Mouse (Mus musculus) kidney, adult 9 months (tissue): Measurements from ENCODE around the gene Hyal3.

Experiments used
- DNase-seq: peaks from one replicate; pipeline ENCODE4 v3.0.0; 2022

Gene Hyal3

DNA sequence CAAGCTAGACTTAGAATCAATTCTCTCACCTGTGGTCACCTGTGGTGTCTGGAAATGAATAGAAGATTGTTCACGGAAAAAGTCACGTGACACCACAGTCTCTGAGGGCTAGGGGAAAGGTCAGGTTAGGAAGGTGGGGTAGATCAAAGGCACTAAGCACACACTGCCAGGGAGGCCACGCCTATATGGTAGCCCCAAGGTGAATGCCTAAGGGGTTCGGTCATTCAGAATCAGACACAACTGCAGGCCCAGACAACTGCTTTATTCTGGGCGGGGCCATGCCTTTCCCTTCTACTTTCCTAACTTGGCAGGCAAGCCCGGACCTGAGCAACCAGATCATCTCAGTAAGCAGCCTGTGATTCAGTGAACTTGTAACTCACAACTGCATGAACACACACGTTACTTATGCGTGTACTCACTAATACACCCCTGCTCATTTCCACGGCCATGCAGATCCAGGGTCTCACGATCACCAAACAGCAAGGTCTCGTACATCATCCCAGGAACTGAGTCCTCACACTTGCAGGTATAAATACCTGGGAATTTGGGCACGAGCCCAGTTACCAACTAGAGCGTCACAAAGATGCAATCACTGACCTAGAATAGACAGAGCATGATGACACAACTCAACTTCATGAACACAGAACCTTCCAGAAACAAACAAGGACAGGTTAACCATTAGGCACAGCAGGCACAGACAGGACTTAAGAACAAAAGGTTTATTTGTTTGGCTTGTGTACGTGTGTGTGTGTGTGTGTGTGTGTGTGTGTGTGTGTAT is 4.8 kb upstream of the Hyal3 start:
- peak; percentile 70 for DNase-seq

DNA sequence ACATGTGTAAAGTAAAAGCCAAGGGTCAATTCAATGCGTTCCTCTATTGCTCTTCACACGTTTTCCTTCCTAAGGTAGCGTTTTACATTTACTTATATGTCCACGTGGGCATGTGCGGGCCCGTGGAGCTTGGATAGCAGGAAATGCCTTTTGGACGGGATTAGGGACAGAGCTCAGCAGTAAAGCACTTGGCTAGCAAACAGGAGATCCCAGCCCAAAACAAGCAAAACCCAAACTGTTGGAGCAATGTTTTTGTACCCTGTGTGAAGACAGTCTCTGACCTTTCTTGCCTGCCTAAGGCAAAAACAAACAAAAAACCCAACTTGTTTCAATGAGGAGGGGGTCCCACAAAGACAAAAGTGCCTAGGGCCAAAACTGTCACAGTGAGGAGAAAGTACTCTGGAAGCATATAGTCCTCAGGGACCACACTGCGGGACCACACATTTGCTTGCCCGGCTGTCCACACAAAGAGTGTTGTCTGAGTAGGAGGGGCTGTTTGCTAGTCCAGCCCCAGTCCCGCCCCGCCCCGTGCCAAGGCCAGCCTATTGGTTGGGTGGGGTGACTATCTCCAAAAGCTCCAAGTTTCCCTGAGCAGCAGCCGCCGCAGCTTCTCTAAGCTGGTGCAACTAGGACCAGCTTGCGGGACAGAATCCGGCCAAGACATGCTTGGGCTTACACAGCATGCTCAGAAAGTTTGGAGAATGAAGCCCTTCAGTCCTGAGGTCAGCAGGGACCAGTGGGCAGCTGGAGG is 4.1 kb upstream of the Hyal3 start, which contains the start of gene Hyal1:
Gene Hyal1 (plus strand): TSS at position 571 of the 751 bp plus-strand sequence.
- peak; percentile 86 for DNase-seq

DNA sequence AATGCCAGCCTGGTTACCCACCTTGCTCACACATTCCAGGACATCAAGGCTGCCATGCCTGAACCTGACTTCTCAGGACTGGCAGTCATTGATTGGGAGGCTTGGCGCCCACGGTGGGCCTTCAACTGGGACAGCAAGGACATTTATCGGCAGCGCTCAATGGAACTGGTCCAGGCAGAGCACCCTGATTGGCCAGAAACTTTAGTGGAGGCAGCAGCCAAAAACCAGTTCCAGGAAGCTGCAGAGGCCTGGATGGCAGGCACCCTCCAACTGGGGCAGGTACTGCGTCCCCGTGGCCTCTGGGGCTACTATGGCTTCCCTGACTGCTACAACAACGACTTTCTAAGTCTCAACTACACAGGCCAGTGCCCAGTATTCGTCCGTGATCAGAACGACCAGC is 2.7 kb upstream of the Hyal3 start:
- DNase-seq = no peak

DNA sequence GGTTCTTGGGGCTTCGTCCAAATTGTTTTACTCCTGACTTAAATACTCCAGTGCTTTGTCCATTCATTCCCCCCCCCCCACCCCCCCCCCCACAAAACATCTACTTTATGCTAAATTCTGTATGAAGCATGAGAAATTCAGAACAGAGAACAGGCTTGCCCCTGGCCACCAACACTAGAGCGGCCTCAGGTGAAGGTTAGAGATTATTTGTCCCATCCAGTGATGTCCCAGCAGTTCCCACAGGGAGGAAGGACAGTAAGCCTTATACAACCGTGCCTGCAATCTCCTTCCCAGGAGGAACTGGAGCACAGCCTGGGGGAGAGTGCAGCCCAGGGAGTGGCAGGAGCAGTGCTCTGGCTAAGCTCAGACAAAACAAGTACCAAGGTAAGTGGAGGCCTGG is 2.0 kb upstream of the Hyal3 start, which contains the start of gene Naa80:
Gene Naa80 (plus strand): TSS at position 301 of the 400 bp plus-strand sequence.
- no peak for DNase-seq

DNA sequence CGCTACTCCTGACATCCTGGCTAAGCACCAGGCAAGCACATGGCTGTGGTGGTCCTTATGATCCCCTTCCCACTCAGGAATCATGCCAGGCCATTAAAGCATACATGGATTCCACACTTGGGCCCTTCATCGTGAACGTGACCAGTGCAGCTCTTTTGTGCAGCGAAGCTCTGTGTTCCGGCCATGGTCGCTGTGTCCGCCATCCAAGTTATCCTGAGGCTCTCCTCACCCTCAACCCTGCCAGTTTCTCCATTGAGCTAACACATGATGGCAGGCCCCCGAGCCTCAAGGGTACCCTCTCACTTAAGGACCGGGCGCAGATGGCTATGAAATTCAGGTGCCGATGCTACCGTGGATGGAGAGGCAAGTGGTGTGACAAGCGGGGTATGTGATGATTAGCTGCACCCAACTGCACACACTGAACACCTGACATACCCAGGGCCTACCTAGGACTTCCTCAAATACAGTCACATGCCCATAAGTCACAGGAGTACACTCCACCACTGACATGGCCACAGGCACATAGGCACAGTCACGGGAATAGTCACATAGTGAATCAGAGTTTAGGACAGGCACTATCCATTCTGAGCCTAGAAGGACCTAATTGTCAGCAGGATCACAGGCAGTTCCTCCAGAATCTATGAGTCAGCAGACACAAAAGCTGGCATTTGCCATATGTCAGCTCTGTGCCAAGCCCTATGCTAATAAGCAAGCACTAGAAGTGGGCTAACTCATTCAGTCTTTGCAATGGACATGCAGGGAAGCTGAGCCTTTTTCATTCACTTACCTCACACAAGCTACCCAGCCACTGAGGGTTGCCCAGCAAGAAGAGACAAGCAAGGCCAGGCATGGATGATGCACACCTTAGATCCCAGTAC is 1.4 kb upstream of the Hyal3 start:
- no peak for DNase-seq

DNA sequence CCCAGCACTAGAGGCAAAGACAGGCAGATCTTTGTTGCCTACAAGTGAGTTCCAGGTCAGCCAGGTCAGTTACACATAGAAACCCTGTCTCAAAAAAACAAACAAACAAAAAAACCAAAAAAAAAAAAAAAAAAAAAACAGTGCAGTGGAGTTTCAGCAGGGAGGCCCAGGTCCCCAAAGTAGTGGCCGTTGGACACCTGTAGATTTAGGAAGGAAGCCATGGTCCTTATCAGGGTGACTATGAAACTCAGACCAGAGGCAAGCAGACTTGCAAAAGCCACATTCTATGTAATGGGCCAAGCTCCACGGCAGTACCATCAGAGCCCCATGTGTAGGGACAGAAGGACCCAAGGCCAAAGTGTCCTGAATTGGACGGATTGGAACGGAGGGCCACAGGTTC is 966 bp downstream of the Hyal3 start:
- no peak for DNase-seq

DNA sequence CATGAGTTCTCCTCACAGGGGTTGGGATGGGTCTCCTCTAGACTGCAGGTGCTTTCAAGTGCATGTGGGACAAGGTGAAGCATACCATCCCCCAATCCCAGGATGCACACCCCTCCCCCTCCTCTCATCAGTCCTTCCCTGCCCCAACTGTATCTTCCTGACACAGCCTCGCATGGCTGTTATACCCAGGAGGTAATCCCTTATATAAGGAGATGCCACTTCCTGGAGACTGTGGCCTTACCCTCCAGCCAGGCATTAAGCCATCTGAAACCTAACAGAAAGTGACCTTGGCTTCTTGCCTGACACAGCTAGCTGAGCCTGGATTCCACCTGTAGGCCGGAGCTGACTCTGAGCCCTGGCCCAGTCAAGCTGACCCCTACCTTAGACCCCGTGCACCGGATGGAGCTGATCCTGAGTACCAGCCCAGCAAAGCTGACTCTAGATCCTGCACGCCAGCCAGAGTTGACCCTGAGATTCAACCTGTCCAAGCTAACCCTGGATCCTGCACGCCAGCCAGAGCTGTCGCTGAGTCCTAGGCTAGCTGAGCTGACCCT is 2.0 kb downstream of the Hyal3 start:
- DNase-seq = peak; percentile 61

GRCm38 (mm10) chr9:107583174-107583573 is 2.6 kb downstream of the Hyal3 start:
- DNase-seq = no peak

DNA sequence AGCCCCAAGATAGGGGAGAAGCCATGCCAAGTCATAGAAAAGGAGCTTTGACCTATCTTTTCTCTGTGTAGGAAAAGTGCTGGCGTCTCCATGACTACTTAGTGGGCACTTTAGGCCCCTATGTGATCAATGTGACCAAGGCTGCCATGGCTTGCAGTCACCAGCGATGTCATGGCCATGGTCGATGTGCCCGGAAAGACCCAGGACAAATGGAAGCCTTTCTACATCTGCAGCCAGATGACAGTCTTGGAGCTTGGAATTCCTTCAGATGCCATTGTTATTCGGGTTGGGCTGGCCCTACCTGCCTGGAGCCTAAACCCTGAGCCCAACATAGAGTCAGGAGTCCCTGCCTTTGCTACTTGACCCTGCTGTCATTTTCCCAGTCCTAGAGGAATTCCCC is 5.9 kb downstream of the Hyal3 start:
- DNase-seq = no peak

GRCm38 (mm10) chr9:107586974-107587832 is 6.6 kb downstream of the Hyal3 start, which contains the start of gene Ifrd2:
Gene Ifrd2 (plus strand): TSS chr9:107587642.
- DNase-seq = peak; percentile 100

DNA sequence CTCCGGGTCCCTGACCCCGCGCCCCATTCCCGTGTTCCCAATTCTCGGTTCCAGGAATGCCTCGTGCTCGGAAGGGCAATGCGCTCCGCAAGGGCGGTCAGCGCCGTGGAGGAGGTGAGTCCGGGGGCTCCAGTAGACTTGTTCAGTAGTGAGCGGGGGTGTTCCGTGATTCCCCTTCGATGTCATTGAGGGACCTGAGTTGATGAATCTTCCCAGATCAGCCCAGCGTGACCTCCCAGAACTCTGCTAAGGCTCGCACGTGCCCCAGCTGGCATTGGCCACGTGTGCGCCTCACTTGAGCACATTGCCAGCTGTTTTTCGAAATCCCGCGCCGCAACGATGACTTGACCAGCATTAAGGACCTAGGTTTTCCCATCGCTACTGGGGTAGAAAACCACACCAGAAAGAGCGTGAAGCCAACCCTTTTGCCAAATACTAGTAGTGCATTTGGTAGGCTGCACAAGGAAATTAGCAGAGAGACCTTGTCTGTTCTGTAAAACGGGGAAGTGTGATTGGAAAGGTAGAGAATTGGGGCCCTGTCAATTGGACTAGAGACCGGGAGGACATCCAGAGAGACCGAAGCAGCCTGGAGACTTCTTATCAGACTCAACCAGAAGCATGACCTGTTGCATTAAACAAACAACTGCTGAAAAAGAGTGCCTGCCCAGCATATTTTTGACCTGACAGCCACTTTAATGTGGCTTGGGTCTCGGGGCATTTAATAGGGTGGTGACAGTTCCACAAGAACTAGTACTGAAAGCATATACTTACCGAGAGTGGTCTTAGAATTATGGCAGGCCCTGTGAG is 7.4 kb downstream of the Hyal3 start:
- DNase-seq = peak; percentile 82

DNA sequence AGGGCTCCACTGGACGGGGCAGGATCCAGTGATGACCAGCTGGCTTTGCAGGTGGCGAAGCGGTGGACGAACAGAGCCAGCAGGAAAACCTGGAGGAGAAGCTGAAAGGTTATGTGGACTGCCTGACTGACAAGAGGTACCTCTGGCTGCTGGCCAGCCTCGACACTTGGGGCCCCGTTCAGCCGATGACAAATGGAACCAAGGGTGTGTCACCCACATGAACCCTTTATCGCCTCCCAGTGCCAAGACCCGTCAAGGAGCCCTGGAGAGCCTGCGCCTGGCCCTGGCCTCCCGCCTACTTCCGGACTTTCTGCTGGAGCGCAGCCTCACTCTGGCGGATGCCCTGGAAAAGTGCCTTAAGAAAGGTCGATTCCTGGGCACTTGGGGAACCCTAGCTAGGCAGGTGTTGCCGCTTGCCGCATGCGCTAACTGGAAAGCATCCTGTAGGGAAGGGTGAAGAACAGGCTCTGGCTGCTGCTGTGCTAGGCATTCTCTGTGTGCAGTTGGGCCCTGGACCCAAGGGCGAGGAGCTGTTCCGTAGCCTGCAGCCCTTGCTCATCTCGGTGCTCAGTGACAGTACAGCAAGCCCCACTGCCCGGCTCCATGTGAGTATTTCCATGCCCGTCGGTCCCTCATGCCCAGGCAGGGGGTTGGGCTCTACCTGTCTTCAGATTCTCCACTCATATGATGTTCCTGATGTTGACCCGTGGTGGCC is 9.6 kb downstream of the Hyal3 start:
- DNase-seq = peak; percentile 85

DNA sequence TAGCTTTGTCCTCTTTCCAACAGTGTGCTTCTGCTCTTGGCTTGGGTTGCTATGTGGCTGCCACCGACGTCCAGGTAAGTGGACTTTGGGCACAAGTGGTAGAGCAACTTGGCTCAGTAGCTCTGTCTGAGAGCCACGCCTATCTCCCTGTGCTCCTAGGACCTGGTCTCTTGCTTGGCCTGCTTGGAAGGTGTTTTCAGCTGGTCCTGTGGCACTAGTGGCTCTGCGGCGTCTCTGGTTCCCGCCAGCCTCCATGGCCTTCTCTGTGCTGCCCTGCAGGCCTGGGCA is 10.1 kb downstream of the Hyal3 start:
- DNase-seq = peak; percentile 88

DNA sequence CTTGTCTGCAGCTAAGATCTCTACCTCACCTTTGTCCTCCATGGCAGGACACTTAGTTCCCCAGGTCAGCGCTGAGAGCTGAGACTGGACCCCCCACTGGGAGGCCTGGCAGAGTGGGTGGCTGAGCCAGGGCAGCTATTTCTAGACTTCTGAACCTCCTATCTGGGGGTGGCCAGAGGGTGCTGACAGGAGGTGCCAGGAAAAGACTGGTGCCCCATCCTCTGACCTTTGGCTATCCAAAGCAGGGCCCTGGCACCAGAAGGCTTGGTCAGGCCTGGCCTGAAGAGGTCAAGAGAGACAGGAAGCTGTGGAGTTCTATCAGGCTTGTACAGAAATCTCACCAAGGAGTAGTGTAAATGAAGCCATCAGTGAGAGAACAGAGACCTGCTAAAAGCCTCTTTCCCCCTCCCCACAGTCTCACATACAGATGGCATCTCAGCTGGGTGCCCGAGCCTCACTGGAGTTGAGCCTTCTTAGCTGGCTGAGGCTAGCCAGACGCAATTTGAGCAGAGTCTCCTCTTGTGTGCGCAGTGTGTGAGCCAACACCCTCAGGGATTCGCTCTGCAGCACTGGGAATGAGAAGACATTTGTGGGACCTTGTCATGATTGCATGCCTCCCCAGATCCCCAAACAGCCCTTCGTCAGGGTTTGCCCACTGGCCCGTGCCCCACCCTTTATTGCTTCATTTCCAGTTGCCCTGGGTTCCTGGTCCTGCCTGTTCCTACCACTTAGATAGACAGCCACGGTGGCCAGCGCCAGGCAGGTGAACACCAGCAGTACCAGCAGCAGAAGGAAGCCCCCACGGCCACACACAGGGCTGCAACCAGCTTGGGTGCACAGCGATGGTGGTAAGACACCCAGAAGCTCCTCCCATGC is 12.7 kb downstream of the Hyal3 start:
- DNase-seq = peak; percentile 94

- peak; percentile 69 for DNase-seq
Observed at GRCm38 (mm10) chr9:107594281-107595062, 13.9 kb downstream of the Hyal3 start.

DNA sequence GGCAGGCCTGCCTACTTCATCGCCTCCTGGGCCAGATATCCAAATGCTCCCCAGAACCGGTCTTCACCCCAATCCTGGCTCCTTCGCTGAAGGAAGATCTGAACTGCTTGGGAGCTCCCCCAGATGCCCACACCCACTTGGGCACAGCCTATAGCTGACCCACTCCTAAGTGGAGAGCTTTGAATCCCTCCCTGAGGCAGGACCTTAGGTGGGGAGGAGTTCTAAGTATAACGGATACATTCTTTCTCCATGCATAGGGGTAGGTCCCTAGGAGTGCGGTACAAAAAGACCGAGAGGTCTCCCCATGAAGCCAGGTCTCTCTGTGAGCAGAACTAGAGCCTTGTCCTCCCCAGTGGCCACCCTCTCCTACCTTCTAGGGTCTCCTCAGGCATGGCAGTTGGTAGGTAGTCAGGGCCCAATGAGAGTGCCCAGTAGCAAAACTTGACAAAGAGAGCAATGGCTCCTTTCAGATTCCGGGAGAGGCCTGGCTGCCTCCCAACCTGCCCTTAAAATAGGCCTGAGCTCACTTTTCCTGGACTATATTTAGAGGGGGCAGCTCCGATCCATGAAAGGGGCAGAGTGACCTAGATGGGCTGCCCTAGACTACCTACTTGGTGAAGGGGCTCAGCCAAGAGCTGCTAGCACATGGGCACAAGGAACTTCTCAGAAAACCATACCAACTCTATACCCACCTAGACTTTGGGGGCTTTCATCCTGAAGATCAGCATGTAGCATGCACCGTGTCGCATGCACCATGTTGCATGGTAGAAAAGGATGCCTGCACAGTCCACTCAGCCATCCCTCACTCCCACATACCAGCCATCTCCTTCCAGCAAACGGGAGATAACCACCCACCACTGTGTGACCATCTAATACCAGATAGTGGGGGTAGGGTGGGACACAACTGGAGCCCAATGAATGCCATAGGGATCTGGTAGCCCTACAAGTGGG is 16.3 kb downstream of the Hyal3 start:
- no peak for DNase-seq

DNA sequence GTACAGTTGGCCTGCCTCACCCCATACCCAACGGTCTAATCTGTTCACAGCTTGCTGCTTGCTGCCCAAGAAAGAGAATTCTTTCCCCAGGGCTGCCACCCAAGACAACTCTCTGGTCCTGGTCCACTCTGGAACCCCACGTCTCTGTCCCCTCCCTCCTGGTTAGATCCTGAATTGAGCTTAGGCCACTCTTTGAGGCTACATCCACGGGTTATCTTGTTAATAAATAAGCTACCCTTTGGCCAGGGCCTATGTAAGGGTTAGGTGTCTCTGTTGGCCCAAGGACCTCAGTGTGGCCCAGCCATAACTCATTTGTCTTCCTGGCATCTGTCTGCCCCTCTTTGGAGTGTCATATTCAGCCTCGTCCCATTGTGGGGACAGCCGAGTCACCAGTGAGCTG is 17.8 kb downstream of the Hyal3 start:
- peak; percentile 83 for DNase-seq
